Mouse (Mus musculus) neural tube, embryonic 14.5 days (tissue): ENCODE measurements at regions not wholly inside any gene's neighbourhood (a gene's known extent, or its start where the extent isn't known, plus 50 kb on each side); places are given as distances from the start of the nearest gene placed in this dataset.

ENCODE experiments used
- ATAC-seq: fragments of 200-750 bp; cut with Nextera tagmentation; 2 replicates; pipeline ENCODE4 v1.8.0; 2017; ENCODE audit warnings: low read depth, mild to moderate bottlenecking, moderate TSS enrichment, moderate library complexity
- H3K27ac ChIP-seq: fragments of 300-500 bp; sonication (generic); 2 replicates; pipeline ENCODE4 v1.5.1; 2014; ENCODE audit warnings: low read depth, mild to moderate bottlenecking, control low read depth, low read length, moderate library complexity, mixed read lengths
- H3K27me3 ChIP-seq: fragments of 300-500 bp; sonication (generic); 2 replicates; pipeline ENCODE4 v1.6.1; 2014; ENCODE audit warnings: low read length; ENCODE audit not compliant: control insufficient read depth, insufficient read depth
- H3K36me3 ChIP-seq: fragments of 300-500 bp; sonication (generic); 2 replicates; pipeline ENCODE4 v1.6.1; 2014; ENCODE audit warnings: low read length, mixed read lengths; ENCODE audit not compliant: control insufficient read depth, insufficient read depth
- H3K4me1 ChIP-seq: fragments of 300-500 bp; sonication (generic); 2 replicates; pipeline ENCODE4 v1.6.1; 2014; ENCODE audit warnings: low read length; ENCODE audit not compliant: control insufficient read depth, insufficient read depth
- H3K4me2 ChIP-seq: fragments of 300-500 bp; sonication (generic); 2 replicates; pipeline ENCODE4 v1.6.1; 2014; ENCODE audit warnings: mild to moderate bottlenecking, low read depth, low read length, control low read depth
- H3K4me3 ChIP-seq: fragments of 300-500 bp; sonication (generic); 2 replicates; pipeline ENCODE4 v1.5.1; 2014; ENCODE audit warnings: low read depth, low read length, control low read depth, mixed read lengths
- H3K9ac ChIP-seq: fragments of 300-500 bp; sonication (generic); replicated peaks from 2 replicates; pipeline ENCODE4 v1.6.1; 2014; ENCODE audit warnings: low read depth, mild to moderate bottlenecking, control low read depth, low read length, mixed read lengths
- H3K9me3 ChIP-seq: fragments of 300-500 bp; sonication (generic); 2 replicates; pipeline ENCODE4 v1.6.1; 2016; ENCODE audit warnings: low read length; ENCODE audit not compliant: control insufficient read depth
- WGBS: fragments of 180-500 bp; shearing (Covaris S2); extraction: QIAGEN DNeasy Blood & Tissue Kit; methylation state at CpG from one replicate; pipeline ENCODE4 v1.1.7; 2014; 5-methylcytosine and 5-hydroxymethylcytosine counted together

- H3K4me1 ChIP-seq = no peaks in the 10 kb centered on the region
- no peaks in the 10 kb centered on the region for H3K36me3 ChIP-seq
- H3K9ac ChIP-seq = no peak overlapping the region
- WGBS = 46% methylated on average over 9 of the region's 9 CpGs
- H3K27me3 ChIP-seq = no peaks in the 10 kb centered on the region
- H3K4me3 ChIP-seq = no peak overlapping the region
- no peaks in the 10 kb centered on the region for H3K9me3 ChIP-seq
- ATAC-seq = no peak
- H3K27ac ChIP-seq = no peak overlapping the region
- no peak overlapping the region for H3K4me2 ChIP-seq
Measured at GRCm38 (mm10) chr9:32936462-32936861, 300.4 kb downstream of the Ets1 start.

- Histone ChIP-seq H3K4me2 (no peak overlapping the region), H3K36me3 (no peaks in the 10 kb centered on the region), H3K27ac (no peak overlapping the region), H3K9ac (no peak overlapping the region), H3K9me3 (no peaks in the 10 kb centered on the region), H3K4me3 (no peak overlapping the region), H3K27me3 (no peaks in the 10 kb centered on the region), H3K4me1 (no peaks in the 10 kb centered on the region)
- ATAC-seq = no peak
- 87% methylated on average over 7 of the region's 7 CpGs for WGBS
Measured at GRCm38 (mm10) chr9:32937391-32937790, 301.4 kb downstream of the Ets1 start.

- no peak overlapping the region for H3K4me3 ChIP-seq
- no peaks in the 10 kb centered on the region for H3K9me3 ChIP-seq
- no peak overlapping the region for H3K4me2 ChIP-seq
- no peaks in the 10 kb centered on the region for H3K27me3 ChIP-seq
- no peaks in the 10 kb centered on the region for H3K4me1 ChIP-seq
- ATAC-seq = no peak
- H3K36me3 ChIP-seq = no peaks in the 10 kb centered on the region
- H3K9ac ChIP-seq = no peak overlapping the region
- H3K27ac ChIP-seq = no peak overlapping the region
- 93% methylated on average over 6 of the region's 6 CpGs for WGBS
Measured at GRCm38 (mm10) chr9:32938857-32939256, 302.8 kb downstream of the Ets1 start.

- no peak overlapping the region for H3K27ac ChIP-seq
- no peak overlapping the region for H3K4me2 ChIP-seq
- WGBS = 91% methylated on average over 3 of the region's 3 CpGs
- no peaks in the 10 kb centered on the region for H3K36me3 ChIP-seq
- no peaks in the 10 kb centered on the region for H3K9me3 ChIP-seq
- ATAC-seq = no peak
- H3K27me3 ChIP-seq = no peaks in the 10 kb centered on the region
- H3K9ac ChIP-seq = no peak overlapping the region
- H3K4me3 ChIP-seq = no peak overlapping the region
- H3K4me1 ChIP-seq = no peaks in the 10 kb centered on the region
Measured at GRCm38 (mm10) chr9:32939626-32940025, 303.6 kb downstream of the Ets1 start.

GRCm38 (mm10) chr9:32940111-32940813 is 304.2 kb downstream of the Ets1 start:
- no peak overlapping the region for H3K27ac ChIP-seq
- ATAC-seq = peak; percentile 91

GRCm38 (mm10) chr9:32940919-32941767 is 305.1 kb downstream of the Ets1 start:
- Histone ChIP-seq H3K27me3 (no peaks in the 10 kb centered on the region), H3K4me2 (peak overlapping the region; percentile 26; the same call in 1 of the 2 replicates), H3K27ac (no peak overlapping the region), H3K4me3 (no peak overlapping the region), H3K9ac (no peak overlapping the region), H3K9me3 (no peaks in the 10 kb centered on the region), H3K4me1 (no peaks in the 10 kb centered on the region), H3K36me3 (no peaks in the 10 kb centered on the region)
- no peak for ATAC-seq
- 36% methylated on average over 12 of the region's 12 CpGs for WGBS

More at GRCm38 (mm10) chr9:32940111-32940813, 304.2 kb downstream of the Ets1 start:
- Histone ChIP-seq H3K4me3 (peak overlapping the region; percentile 40), H3K4me1 (no peaks in the 10 kb centered on the region), H3K9ac (peak overlapping the region; percentile 49), H3K4me2 (peak overlapping the region; percentile 48), H3K36me3 (no peaks in the 10 kb centered on the region), H3K27me3 (no peaks in the 10 kb centered on the region), H3K9me3 (no peaks in the 10 kb centered on the region)
- WGBS = 21% methylated on average over 19 of the region's 19 CpGs

GRCm38 (mm10) chr9:32941768-32942030 is 305.7 kb downstream of the Ets1 start:
- Histone ChIP-seq H3K4me1 (no peaks in the 10 kb centered on the region), H3K36me3 (no peaks in the 10 kb centered on the region), H3K4me3 (no peak overlapping the region), H3K4me2 (no peak overlapping the region), H3K27me3 (no peaks in the 10 kb centered on the region), H3K9ac (no peak overlapping the region), H3K27ac (no peak overlapping the region), H3K9me3 (no peaks in the 10 kb centered on the region)
- no peak for ATAC-seq

GRCm38 (mm10) chr9:32947221-32947620 is 311.2 kb downstream of the Ets1 start:
- Histone ChIP-seq H3K27ac (no peak overlapping the region), H3K9me3 (no peaks in the 10 kb centered on the region), H3K36me3 (no peaks in the 10 kb centered on the region), H3K4me3 (no peak overlapping the region), H3K27me3 (no peaks in the 10 kb centered on the region), H3K4me1 (no peaks in the 10 kb centered on the region), H3K4me2 (no peak overlapping the region), H3K9ac (no peak overlapping the region)
- WGBS = 90% methylated on average over 3 of the region's 3 CpGs
- no peak for ATAC-seq

GRCm38 (mm10) chr9:32949036-32949435 is 313.0 kb downstream of the Ets1 start:
- no peak for ATAC-seq
- no peak overlapping the region for H3K27ac ChIP-seq
- no peaks in the 10 kb centered on the region for H3K4me1 ChIP-seq
- H3K9me3 ChIP-seq = no peaks in the 10 kb centered on the region
- no peak overlapping the region for H3K4me2 ChIP-seq
- H3K27me3 ChIP-seq = no peaks in the 10 kb centered on the region
- WGBS = 62% methylated on average over 3 of the region's 3 CpGs
- no peaks in the 10 kb centered on the region for H3K36me3 ChIP-seq
- no peak overlapping the region for H3K4me3 ChIP-seq
- no peak overlapping the region for H3K9ac ChIP-seq
